Mouse (Mus musculus): ENCODE results near the gene Tprgl. TPM values are rescaled to one million over a fixed set of nuclear protein-coding genes. Genes with fewer than 3 reads are reported as not detected.
A peak's percentile ranks its signal among the peaks of the same experiment; 100 is the strongest.

The Tprgl gene
- polyA plus RNA-seq, 1 experiment from 2014 or later: 268 TPM

DNA sequence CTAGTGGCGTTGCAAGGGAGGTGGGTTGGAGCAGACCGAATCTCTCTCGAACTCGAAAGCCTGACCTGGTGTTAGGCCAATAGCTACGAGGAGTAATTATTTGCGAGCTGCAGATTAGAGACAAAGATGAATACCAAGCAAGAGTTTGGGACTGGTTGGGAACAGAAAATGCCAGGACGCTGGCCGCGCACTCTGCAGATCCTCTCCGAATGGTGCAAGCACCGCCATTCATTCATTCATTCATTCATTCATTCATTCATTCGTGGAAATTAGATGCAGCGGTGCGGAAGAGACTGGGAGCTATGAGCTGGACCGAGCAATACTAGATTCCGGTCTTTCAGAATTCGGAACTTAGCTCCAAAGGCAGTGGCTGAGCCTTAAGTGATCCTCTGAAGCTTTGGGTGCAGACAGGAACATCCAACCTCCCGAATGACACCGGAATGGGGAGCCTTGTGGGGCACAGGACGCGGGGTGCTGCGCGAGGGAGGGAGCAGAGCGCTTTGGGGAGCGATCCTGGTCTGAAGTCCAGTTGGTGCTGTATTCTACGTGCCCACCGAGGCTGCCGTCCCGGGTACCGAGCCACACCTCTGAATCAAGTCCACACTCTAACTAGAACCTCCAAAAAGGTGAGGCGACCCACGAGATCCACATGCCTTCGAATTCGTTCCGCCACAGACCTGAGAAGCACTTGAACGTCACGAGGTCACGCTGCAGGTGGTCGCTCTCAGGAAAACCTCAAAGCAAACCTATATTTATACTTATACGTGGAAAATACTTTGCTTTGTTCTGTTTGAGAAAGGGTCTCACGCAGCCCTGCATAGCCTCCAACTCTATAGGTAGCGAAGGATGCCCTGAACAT lies 19.2 kb downstream of the Tprgl start:
- Histone ChIP-seq H3K36me3 (ENCODE audit: insufficient read depth, low read length) (no peaks in the 10 kb centered on the region), H3K9ac (replicated peaks; ENCODE audit: low read depth) (no peak overlapping the region), H3K4me2 (replicated peaks; ENCODE audit: low read depth, low read length) (peak overlapping the region; percentile 94), H3K9me3 (ENCODE audit: low read length) (no peaks in the 10 kb centered on the region), H3K27ac (ENCODE audit: low read length) (no peak overlapping the region), H3K4me3 (ENCODE audit: low read depth, low read length) (peak overlapping the region; percentile 73; the same call in 1 of the 2 replicates), H3K4me1 (ENCODE audit: insufficient read depth, low read depth, low read length) (peaks cover 22% of the 10 kb centered on the region), H3K27me3 (replicated peaks; ENCODE audit: insufficient read depth, low read length) (peaks cover 43% of the 10 kb centered on the region)
- TF ChIP-seq CTCF (IDR thresholded peaks at IDR 0.05): no peak
- TF ChIP-seq EP300 (IDR thresholded peaks at IDR 0.05): no peak
- ATAC-seq: no peak
- WGBS: 2% methylated on average over 42 of the region's 42 CpGs
- DNase-seq (ENCODE audit: low spot score): no peak

DNA sequence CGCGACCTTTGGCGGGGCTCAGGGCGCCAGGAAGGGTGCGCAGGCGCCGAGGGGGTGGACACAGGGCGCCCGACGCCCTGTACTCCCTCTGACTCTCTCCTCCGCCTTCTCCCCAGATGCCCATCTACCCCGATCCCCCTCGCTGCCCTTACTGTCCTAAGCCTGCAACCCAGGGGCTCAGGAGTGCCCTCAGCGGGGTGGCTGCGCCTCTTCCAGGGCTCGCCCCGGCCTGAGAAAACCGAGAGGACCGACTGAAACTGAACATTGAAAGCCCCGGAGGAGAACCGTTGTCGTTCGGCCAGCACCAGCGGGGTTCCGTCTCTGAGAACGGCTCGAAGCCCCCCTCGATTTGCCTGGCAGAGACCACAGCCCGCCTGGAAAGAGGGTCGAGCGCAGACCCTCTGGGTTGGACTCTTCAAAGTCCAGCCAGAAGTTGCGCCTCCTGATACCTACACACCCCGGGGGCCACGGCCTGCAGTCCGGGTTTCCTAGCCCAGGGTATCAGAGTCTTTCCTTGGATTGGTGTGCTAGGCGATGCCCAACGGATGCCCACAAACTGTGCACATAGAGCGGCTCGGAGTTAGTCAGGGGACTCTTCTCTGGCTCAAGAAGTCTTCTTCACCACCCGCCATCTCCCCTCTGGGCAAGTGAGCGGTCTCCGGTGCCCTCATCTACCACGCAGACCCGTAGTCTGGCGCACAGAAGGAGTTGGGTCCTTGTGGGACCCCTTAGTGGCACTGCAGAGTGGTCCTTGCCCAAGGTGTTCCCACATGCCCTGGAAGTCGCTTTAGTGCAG lies 20.1 kb downstream of the Tprgl start:
- Histone ChIP-seq H3K9ac (replicated peaks; ENCODE audit: low read depth) (0 out of 2 replicates have a peak overlapping the region, but pooled peaks have one; percentile 8), H3K4me3 (ENCODE audit: low read depth, low read length) (peak overlapping the region; percentile 57), H3K27ac (ENCODE audit: low read length) (no peak overlapping the region), H3K36me3 (ENCODE audit: insufficient read depth, low read length) (no peaks in the 10 kb centered on the region), H3K4me1 (ENCODE audit: insufficient read depth, low read depth, low read length) (peaks cover 22% of the 10 kb centered on the region), H3K27me3 (replicated peaks; ENCODE audit: insufficient read depth, low read length) (peaks cover 43% of the 10 kb centered on the region), H3K4me2 (replicated peaks; ENCODE audit: low read depth, low read length) (peak overlapping the region; percentile 94), H3K9me3 (ENCODE audit: low read length) (no peaks in the 10 kb centered on the region)
- TF ChIP-seq CTCF (IDR thresholded peaks at IDR 0.05): no peak
- TF ChIP-seq EP300 (IDR thresholded peaks at IDR 0.05): no peak
- WGBS: 2% methylated on average over 40 of the region's 46 CpGs
- ATAC-seq: no peak
- no peak for DNase-seq (ENCODE audit: low spot score)

DNA sequence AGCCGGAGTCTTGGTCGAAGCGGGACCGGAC lies 20.5 kb downstream of the Tprgl start, which contains the start of gene Trp73:
Gene Trp73, minus strand, starts transcription at position 27 of the 31 bp plus-strand sequence.
- 0% methylated on average over 2 of the region's 4 CpGs for WGBS

DNA sequence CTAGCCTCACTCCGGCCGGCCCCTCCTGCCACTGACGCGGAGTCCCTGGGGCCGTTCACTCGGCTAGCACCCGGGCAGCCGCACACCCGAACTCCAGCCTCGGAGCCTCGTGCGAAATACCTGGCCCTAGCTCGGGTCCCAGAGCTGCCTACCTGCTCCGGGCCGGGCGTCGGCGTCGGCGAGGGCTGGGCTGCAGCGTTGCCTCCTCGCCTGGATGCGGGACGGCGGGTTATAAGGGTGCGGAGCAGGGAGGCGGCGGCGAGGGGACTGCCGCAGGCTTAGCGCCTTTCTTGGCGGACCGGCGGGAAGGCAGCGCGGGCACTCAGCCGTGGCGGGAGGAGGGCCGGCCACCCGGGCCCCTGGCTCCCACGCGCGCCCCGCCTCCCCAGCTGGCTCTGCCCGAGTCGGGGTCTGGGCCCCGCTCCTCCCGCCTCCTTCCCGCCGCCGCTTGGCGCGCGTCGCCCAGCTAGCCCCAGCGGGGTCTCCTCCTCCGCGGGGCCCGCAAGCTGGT lies 20.7 kb downstream of the Tprgl start:
- no peak overlapping the region for H3K27ac ChIP-seq (ENCODE audit: low read length)
- TF ChIP-seq CTCF (IDR thresholded peaks at IDR 0.05) (no peak), EP300 (IDR thresholded peaks at IDR 0.05) (no peak)
- peak overlapping the region; percentile 94 for H3K4me2 ChIP-seq (replicated peaks; ENCODE audit: low read depth, low read length)
- no peaks in the 10 kb centered on the region for H3K9me3 ChIP-seq (ENCODE audit: low read length)
- H3K27me3 ChIP-seq (replicated peaks; ENCODE audit: insufficient read depth, low read length): peaks cover 43% of the 10 kb centered on the region
- H3K9ac ChIP-seq (replicated peaks; ENCODE audit: low read depth): 0 out of 2 replicates have a peak overlapping the region, but pooled peaks have one; percentile 8
- no peak for ATAC-seq
- no peak for DNase-seq (ENCODE audit: low spot score)
- H3K4me1 ChIP-seq (ENCODE audit: insufficient read depth, low read depth, low read length): peaks cover 22% of the 10 kb centered on the region
- 1% methylated on average over 28 of the region's 59 CpGs for WGBS
- H3K4me3 ChIP-seq (ENCODE audit: low read depth, low read length): peak overlapping the region; percentile 57
- no peaks in the 10 kb centered on the region for H3K36me3 ChIP-seq (ENCODE audit: insufficient read depth, low read length)

More for the DNA sequence above, 20.5 kb downstream of the Tprgl start, which contains the start of gene Trp73:
- H3K4me3 ChIP-seq (ENCODE audit: low read depth, low read length): peak within 1 kb of the TSS; percentile 57
- H3K27me3 ChIP-seq (replicated peaks; ENCODE audit: insufficient read depth, low read length): peaks cover 43% of the 10 kb centered on the region
- H3K4me1 ChIP-seq (ENCODE audit: insufficient read depth, low read depth, low read length): peaks cover 22% of the 10 kb centered on the region
- peak within 1 kb of the TSS; percentile 94 for H3K4me2 ChIP-seq (replicated peaks; ENCODE audit: low read depth, low read length)
- TF ChIP-seq CTCF (IDR thresholded peaks at IDR 0.05): no peak
- TF ChIP-seq EP300 (IDR thresholded peaks at IDR 0.05): no peak
- H3K9me3 ChIP-seq (ENCODE audit: low read length): no peaks in the 10 kb centered on the region
- 0 out of 2 replicates have a peak within 1 kb of the TSS, but pooled peaks have one; percentile 8 for H3K9ac ChIP-seq (replicated peaks; ENCODE audit: low read depth)
- H3K27ac ChIP-seq (ENCODE audit: low read length): no peak within 1 kb of the TSS
- H3K36me3 ChIP-seq (ENCODE audit: insufficient read depth, low read length): no peaks in the 10 kb centered on the region
- ATAC-seq (no peak), DNase-seq (ENCODE audit: low spot score) (no peak)

DNA sequence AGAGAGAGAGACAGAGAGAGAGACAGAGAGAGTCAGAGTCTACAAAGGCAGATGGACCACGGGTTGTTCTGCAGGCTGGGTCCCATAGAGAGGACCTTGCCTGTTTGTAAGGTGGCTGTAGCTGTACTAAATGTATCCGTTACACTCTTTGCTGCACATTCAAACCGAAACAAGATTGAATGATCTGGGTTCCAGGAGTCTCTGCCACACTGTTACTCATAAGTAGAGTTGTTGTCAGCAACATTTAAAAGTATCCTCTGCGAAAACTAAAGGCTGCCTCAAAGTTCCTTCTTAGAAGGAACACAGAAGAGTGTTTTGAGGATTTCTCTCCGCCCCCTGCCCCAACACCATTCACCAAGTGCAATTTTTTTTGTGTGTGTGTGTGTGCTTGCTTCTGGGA lies 23.3 kb downstream of the Tprgl start:
- Histone ChIP-seq H3K4me1 (ENCODE audit: insufficient read depth, low read depth, low read length) (peaks cover 15% of the 10 kb centered on the region), H3K9me3 (ENCODE audit: low read length) (no peaks in the 10 kb centered on the region), H3K27ac (ENCODE audit: low read length) (no peak overlapping the region), H3K4me2 (replicated peaks; ENCODE audit: low read depth, low read length) (no peak overlapping the region), H3K9ac (replicated peaks; ENCODE audit: low read depth) (no peak overlapping the region), H3K27me3 (replicated peaks; ENCODE audit: insufficient read depth, low read length) (peaks cover 43% of the 10 kb centered on the region), H3K4me3 (ENCODE audit: low read depth, low read length) (no peak overlapping the region), H3K36me3 (ENCODE audit: insufficient read depth, low read length) (no peaks in the 10 kb centered on the region)
- no peak for DNase-seq (ENCODE audit: low spot score)
- no peak for ATAC-seq
- TF ChIP-seq EP300 (IDR thresholded peaks at IDR 0.05) (no peak), CTCF (IDR thresholded peaks at IDR 0.05) (no peak)
- WGBS: 55% methylated on average over 5 of the region's 5 CpGs

DNA sequence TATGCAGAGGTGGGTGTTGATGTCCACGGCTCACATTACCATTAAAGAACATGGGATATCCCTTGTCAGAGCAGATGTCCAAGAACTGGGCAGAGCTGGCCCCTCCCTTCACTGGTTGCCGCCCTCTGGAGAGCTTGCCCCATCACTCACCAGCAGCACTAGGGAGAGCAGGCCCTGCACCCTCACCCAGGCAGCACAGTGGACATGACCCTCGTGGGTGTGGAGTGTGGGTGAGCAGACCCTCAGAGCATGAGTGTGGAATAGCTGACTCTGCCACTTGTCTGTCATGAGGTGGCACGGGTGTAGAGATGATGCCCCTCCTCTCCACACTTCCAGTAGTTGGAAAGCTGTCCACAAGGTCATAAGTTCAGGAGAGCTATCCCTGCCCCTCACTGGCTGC lies 25.7 kb downstream of the Tprgl start:
- DNase-seq (ENCODE audit: low spot score): no peak
- H3K36me3 ChIP-seq (ENCODE audit: insufficient read depth, low read length): no peaks in the 10 kb centered on the region
- WGBS: 48% methylated on average over 4 of the region's 4 CpGs
- 0 out of 2 replicates have a peak, but pooled peaks cover 5% of the 10 kb centered on the region for H3K4me1 ChIP-seq (ENCODE audit: insufficient read depth, low read depth, low read length)
- no peak overlapping the region for H3K4me3 ChIP-seq (ENCODE audit: low read depth, low read length)
- H3K27ac ChIP-seq (ENCODE audit: low read length): no peak overlapping the region
- no peak overlapping the region for H3K4me2 ChIP-seq (replicated peaks; ENCODE audit: low read depth, low read length)
- peaks cover 24% of the 10 kb centered on the region for H3K27me3 ChIP-seq (replicated peaks; ENCODE audit: insufficient read depth, low read length)
- H3K9me3 ChIP-seq (ENCODE audit: low read length): no peaks in the 10 kb centered on the region
- no peak for TF ChIP-seq CTCF (IDR thresholded peaks at IDR 0.05)
- TF ChIP-seq EP300 (IDR thresholded peaks at IDR 0.05): no peak
- no peak for ATAC-seq
- no peak overlapping the region for H3K9ac ChIP-seq (replicated peaks; ENCODE audit: low read depth)

Data from lung, postnatal 0 days (tissue).